Mouse (Mus musculus) urinary bladder, postnatal 36 days (tissue): Measurements from ENCODE around the gene Ing1.
"Not testable (repeated sequence)": the region's sequence is repeated elsewhere in the genome, so short reads cannot be mapped to it uniquely, and the experiment has no call there.

ENCODE experiments used
- DNase-seq, 2 experiments: peaks; one replicate each; pipeline ENCODE4 v3.0.0; 2022; ENCODE audit warnings: low spot score in 2 of 2, mixed read lengths in 1 of 2

Gene Ing1

DNA sequence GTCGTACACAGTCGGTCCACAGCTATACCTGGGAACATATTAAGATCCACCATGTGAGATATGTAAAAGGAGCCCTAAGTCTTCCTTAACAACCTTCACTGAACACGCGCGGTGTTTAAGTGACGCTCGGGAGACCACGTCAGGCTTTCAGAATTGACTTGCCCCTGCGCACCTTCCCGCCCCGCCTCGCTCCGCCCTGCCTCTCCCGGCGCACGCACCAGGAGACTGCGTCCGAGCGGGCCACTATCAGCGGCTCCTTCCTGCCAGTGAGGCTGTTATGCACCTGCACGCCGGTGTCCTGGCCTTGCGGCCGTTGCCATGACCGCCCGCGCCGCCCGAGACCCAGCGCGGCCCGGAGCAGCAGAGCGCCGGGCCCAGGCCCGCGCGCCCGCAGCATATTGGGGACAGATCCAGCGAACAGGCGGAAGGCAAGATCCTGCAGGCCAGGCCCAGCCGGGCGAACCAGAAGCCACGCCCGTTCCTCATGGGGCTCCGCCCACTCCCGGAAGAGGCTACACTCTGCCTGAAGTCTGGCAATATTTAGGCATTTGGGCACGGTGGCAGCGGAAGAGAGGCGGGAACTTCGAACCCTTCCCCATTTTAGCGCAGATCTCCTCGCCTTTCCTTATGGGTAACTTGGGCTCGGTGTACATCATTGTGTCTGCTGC is 5.0 kb upstream of the Ing1 start, which contains the start of gene Cars2:
Cars2 (minus strand) TSS at position 503 of the 668 bp plus-strand sequence.
- DNase-seq: peak; percentile 94

DNA sequence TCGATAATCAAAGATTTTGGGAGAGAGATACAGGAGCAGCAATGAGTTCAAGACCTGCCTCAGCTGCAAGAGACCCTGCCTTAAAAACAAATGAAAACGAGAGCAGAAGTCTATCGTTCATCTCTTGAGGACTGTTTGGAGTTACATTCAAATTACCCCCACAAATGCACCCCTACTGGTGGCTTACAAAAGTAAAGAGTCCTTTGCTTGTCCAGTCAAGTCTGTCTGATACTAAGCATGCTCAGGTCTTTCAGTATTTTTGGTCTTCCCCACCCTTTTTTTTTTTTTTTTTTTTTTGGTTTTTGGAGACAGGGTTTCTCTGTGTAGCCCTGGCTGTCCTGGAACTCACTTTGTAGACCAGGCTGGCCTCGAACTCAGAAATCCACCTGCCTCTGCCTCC is 3.9 kb upstream of the Ing1 start:
- DNase-seq: not testable (repeated sequence)

DNA sequence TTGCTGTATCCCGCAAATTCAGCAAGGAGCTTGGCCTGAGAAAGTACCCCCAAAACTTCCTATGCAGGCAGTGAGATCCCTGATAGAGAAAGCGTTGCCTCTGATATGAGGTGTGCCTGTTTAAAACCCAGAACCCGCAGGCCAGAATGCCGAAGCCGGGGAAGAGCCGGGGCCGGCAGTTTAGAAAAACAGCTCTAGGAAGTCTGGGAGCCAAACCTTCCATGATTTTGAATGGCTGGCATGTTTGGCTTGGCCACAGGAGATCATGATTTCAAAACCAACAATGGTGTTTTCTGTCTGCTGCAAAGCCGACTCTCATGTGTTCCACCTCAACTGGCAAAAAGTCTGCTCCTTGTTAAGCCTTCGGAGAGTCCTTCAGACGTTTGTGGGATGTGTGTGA is 3.0 kb upstream of the Ing1 start:
- no peak for DNase-seq

DNA sequence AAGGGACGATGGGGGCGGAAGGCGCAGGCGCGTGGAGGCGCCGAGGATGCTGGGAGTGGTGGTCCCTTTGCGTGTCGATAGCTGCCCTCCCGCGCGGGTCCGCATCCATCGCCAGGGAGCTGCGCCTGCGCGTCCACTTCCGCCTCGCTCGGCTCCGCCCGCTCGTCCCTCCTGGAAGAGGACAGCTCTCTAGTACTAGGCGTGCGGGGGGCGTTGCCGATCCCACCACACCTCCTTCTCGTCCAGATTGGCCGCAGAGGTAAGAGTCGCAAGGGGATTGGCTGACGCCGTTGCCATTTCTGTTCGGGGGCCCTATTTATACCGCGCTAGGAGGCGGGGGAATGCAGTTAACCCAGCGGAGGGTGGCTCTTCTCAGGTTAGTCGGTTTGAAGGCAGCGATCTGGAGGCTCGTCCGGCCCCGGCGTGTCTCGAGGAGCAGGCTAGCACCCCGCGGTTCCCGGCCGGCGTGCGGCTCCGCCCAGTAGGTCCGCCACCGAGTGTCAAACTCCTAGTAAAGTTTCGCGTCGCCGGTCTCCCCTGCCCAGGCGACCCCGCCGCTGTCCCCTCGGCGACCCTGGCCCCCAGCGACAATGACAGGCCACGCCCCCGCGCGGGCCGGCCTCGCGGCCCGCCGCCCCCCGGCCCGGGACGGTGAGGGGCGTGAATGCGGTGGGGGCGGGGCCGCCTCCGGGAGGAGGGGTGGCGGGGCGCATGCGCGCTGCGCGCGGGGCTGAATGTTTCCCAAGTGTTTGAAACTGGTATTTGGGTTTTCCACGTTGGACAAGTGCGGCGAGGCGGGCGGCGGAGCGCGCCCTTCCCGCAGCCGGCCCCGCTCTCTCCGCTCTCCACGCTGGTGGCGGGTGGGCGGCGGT is 585 bp downstream of the Ing1 start:
- DNase-seq: peak; percentile 97 to 99

DNA sequence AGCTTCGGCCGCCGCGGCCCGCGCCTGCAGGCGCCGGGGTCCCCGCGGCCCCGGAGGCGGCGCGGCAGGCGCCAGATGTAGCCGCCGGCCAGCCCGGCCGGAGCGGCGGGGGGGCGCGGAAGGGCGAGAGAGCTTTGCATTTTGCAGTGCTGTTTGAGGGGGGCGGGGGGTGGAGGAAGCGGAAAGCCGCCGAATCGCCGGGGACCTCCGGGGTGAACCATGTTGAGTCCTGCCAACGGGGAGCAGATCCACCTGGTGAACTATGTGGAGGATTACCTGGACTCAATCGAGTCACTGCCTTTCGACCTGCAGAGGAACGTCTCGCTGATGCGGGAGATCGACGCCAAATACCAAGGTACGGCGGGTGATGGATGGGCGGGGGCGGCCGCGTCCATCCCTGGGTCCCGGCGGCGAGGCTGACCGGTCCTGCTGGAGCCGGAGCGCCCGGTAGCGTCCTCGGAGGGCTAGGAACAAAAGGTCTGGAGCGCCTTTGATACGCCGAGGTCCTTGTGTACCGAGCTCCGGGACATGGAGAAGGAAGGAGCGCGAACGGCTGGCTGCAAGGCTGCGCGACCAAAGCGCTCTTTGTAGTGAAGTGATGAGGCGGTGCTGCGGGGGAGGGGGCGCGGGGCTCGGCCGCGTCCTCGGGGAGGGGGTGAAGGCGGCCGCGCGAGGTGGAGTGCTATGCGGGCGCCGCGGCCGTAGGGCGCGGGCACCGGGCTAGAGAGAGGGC is 1.5 kb downstream of the Ing1 start:
- DNase-seq: peak; percentile 32 to 43

DNA sequence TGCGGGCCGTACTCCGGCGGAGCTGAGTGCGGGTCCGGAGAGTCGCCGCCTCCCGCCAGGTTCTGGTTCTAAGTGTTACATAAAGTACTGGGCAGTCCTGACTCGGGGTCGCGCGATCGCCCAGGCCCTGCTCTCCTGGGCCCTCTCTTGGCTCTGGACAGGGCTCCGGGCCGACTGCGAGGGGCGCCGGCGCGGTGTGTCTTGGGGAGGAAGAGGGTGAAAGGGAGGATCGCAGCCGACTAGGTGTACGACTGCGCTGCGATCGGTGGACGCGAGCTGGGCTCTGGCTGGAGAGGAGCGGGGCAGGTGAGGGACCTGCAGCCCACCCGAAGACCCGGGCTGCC is 2.0 kb downstream of the Ing1 start:
- DNase-seq: no peak

DNA sequence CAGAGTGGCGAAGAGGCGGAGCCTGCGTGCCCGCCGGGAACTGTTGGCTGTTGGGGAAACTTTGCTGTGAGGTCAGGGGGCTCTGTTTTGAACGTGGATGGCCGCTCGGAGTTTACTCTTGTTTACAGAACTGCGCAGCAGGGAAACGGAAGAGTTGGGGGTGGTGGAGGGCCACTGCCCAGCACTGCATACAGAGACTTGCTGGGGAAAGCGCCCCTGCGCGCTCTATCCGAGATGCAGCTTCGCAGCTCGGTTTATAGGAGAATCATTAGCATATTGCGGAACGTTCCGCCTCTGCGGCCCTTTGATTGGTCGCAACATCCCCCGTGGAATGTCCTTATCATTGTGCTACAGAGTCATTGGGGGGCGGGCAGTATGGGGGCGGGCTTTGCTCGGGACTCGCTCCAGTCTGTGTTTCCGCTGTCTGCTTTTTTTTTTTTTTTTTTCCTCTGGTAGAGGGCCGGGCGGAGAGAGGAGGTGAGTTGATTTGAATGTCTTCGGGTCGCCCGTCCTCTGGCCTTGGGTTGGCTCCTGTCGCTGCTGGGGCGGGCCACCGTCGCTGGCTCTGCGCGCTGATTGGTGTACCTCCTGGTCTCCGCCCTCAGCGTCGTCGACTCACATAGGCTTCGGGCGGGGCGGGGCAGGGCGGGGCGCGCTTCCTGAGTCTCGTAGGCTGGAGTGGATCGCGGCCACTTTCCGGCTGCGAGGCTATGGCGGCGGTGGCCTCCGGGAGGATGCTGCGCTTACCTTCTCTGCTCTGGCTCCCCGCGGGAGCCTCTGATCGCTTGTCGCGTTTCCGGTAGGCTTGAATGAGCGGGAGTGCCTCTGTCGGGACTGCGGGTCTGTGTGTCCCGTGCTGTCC is 2.6 kb downstream of the Ing1 start:
- peak; percentile 92 to 97 for DNase-seq

DNA sequence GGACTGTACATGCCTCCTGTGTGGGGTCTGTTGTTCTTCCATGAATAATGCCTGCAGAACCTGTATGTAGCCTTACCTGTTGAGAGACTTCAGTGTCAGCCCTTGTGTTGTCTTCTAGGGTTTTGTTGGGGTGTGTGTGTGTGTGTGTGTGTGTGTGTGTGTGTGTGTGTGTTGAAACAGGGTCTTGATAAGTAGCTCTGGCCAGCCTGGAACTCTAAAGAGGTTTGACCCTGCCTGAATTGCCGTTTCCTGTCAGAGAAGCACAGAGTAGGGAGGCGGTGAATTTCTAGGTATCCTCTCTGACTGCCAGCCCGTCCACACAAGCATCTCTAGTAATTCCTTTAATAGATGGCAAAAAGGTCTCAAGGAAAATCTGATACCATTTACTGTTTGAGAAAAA is 4.1 kb downstream of the Ing1 start:
- no peak for DNase-seq

DNA sequence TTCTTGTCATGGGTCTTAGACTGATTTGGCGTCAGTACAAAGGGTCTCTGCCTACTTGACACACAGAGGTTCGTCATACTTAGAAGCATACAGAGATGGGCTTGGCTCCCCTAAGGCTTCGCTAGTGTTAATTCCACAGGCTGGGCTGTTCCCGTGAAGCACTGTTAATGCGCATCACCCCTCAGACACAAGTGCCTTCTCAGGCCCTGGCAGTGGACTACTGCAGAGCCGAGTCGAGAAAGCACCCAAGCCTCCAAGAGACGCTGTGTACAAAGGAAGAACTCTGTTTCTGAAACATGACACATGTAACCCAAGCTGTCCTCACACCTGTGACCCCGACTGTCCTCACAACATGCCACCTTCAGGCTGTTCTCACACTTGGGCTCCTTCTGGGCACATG is 4.8 kb downstream of the Ing1 start:
- no peak for DNase-seq

DNA sequence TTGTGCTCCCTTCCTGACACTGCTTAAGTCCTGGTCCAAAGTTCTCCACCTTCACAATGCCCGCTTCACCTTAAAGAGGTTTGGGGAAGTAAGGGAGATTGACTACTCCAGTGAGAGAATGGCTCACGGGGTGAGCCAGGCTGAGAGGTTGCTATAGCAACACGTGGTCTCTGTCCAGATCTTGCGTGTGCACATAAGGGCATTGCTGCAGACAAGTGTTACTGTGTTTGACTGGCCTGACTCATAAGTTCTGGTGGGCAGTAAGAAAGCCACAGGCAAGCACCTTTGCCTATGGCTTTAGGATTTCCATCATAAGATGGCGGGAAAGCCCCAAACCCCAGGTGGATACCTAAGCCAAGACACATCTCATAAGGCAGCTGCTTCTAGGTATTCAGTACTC is 8.9 kb downstream of the Ing1 start:
- no peak for DNase-seq

DNA sequence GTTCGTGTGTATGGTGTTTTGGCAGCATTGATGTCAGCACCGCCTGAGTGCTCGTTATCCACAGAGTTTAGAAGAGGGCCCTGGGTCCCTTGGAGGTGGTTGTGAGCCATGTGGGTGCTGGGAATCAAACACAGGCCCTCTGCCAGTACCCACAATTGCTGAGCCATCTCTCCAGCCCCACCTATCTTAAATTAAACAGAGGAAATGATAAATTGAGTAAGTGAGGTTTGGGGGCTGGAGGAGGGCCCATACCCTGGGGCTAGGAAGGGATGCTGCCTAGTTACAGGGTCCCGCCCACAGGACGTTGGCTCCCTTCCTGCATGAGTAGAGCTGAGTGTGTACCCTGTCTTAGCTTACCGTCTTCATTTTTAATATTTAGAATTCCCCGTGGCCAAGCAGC is 9.3 kb downstream of the Ing1 start:
- no peak for DNase-seq

DNA sequence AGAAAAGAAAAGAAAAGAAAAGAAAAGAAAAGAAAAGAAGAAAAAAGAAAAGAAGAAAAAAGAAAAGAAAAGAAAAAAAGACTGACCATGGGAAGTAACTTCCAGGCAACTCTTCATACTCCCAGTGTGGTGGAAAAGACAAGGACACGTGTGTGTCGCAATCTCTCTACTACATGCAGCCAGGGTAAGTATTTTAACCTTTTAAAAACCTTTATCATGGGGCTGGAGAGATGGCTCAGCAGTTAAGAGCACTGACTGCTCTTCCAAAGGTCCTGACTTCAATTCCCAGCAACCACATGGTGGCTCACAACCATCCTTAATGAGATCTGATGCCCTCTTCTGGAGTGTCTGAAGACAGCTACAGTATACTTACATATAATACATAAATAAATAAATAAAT is 12.8 kb downstream of the Ing1 start:
- not testable (repeated sequence) for DNase-seq

DNA sequence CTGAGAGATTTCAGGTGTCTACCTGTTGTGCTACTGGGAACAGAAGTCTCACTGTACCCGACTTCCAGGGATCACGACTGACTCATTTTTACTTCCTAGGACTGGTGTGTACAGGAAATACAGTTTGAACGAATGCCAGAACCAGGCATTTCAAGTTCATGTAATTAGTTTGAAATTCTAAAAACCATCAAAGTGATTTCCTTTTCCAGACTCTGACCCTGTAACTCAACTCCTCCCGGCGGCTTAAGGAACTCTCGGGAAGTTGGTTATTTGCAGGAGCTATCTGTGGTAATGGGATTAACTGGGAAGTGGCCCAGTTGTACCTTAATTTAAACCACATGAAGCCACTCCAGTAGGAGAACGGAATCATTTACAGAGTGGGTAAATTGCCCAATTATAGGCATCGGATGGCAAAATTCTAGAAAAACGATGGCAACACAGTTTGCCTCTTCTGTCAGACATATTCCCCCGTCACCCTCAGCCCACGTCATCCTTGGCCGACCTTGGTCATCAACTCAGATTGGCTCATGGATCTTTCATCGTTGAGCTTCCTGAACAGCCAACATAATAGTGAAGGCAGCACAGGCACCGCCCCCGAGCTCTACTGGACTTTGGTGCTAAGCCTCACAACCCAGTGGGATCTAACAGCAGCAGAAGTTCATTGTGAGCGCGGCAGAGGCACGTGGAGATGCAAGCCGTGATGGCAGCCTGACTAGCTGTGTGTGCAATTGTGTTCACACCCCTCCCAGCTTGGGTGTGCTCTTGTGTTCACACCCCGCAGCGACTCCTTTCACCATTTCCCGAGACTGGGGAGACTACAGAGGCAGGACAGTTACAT is 14.1 kb downstream of the Ing1 start:
- DNase-seq: no peak

DNA sequence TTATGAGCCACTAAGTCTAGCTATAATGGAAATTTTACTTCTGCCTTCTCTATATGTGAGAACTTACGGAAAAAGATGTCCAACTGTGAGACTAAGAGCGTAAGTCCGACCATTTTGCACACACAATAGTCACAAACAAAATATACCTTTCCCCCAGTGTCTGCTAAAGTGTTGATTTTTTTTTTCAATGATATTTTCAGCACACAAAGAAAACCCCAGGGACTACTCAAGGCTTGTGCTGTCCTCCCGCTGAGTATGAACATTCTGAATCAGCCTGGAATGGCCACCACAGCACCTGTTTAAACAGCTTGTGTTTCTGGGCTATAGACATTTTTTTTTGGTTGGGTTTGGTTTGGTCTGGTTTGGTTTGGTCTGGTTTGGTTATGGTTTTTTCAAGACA is 15.4 kb downstream of the Ing1 start:
- DNase-seq: no peak

DNA sequence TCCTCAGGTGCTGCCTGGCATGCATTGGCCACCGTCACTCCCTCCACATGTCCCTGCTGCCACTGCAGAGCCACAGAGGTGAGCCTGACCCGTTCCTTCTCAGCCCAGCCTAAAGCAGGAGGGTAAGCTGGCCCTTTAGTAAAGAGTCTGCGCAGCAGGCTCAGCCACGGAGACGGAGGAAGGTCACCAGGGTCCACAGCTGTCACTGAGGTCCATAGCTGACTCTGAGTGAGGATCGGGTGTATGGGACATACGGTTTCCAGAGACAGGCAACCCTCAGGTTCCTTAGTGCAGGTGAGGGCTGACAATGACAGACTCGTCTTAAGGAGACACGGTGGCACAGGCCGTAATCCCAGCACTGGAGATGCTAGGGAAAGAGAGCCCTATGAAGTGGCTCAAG is 16.6 kb downstream of the Ing1 start:
- DNase-seq: no peak

DNA sequence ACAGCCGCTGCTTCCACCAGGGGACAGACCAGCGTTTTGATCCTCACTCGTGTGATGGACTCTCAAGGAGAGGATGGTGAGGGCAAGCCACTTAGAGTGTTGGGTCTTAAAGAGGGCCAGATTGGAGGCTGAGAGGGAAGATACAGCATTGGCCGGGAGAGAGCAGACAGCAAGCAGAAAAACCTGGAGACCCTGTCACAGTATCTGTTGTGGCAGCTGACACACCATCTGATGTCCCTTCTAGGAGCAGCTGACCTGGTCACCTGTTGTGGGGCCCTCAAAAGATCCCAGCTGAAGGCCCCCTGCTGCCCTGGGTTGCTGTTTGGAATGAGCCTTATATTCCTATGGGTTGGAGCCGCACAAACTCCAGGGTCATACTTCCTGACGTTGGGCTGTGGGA is 17.1 kb downstream of the Ing1 start:
- no peak for DNase-seq

DNA sequence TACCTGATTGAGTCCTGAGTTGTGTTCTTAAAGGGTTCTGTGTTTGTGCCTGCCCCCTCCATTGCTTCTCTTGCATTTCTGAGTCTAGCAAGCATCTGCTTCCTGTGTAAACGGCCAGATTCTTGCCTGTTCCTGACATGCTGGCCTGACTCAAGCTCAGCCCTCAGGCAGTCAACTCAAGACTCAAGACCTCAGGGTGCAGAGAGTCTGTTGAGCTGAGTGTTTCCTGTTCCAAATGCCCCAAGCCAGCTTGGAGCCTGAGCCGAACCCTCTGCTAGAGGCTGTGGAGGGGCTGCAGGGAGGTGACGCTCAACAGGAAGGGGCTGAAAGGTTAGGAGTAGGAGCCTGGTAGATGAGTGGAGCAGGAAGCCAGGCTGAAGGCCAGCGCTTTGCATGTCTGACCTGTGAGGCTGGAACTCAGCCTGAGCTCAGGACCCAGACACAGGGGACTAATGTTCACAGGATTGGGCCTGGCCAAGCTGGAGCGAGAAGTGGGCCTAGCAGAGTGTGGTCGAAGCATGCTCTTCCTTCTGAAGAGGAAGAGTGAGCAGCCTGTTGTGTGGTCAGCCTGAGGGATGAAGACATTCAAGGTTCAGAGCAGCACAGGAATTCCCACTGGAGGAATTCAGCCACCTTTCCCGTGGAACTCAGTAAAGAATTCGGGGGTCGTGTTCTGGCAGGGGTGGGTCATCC is 19.7 kb downstream of the Ing1 start:
- no peak for DNase-seq

DNA sequence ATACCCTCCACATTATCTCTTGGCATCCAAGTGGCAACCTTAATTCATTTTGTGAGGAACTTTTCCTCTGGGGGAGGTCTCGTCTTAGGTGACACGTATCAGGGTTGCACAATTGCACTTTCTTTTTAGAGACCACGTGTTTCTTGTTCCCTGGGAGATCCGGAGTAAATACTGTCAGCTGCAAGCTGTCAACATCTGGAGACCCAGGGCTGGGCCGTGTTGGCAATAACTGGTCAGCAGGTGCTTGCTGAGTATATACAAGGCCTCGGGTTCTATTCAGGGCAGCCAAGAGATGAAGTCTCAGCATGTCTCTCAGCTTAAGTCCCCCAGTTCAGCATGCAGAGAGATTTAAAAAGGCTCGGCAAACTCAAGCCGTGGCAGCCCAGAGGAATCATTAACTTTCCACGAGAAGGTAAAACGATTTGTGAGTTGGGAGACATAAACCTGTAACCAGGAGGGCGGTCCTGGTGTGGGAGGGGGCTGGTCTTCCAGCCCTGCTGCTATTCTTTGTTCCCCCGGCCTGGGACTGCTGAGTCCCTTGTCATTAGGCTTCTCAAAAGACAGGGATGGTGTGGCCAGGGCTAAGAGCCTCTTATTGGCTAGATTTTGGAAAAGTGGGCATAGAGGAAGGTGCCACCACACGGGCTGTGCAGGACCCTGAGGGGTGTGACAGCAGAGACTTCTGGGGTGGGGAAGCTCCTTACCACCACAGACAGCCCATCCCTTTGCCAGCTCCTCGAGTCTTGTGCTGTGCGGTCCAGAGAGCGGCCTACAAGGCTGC is 20.4 kb downstream of the Ing1 start:
- no peak for DNase-seq
